Mouse (Mus musculus) liver, postnatal 0 days (tissue): ENCODE measurements around the gene Mettl26. TPM values are rescaled to one million over a fixed set of nuclear protein-coding genes. Genes with fewer than 3 reads are reported as not detected.

Experiments used
- ATAC-seq: fragments of 200-750 bp; cut with Nextera tagmentation; 2 replicates; pipeline ENCODE4 v1.8.0; 2017; ENCODE audit warnings: mild to moderate bottlenecking, moderate library complexity
- DNase-seq: peaks from one replicate; pipeline ENCODE4 v3.0.0-alpha.2; 2016
- H3K27ac ChIP-seq: fragments of 300-500 bp; sonication (generic); 2 replicates; pipeline ENCODE4 v1.5.1; 2014; ENCODE audit warnings: antibody characterized with exemption, moderate library complexity, mild to moderate bottlenecking, low read depth
- H3K27me3 ChIP-seq: fragments of 300-500 bp; sonication (generic); 2 replicates; pipeline ENCODE4 v1.6.1; 2014; ENCODE audit warnings: low read length, control low read depth, mixed read lengths; ENCODE audit not compliant: insufficient read depth
- H3K36me3 ChIP-seq: fragments of 300-500 bp; sonication (generic); replicated peaks from 2 replicates; pipeline ENCODE4 v1.6.1; 2014; ENCODE audit warnings: mild to moderate bottlenecking, control low read depth, low read length, moderate library complexity, mixed read lengths; ENCODE audit not compliant: insufficient read depth
- H3K4me1 ChIP-seq: fragments of 300-500 bp; sonication (generic); 2 replicates; pipeline ENCODE4 v1.6.1; 2014; ENCODE audit warnings: antibody characterized with exemption, mild to moderate bottlenecking, control low read depth; ENCODE audit not compliant: insufficient read depth
- H3K4me2 ChIP-seq: fragments of 300-500 bp; sonication (generic); 2 replicates; pipeline ENCODE4 v1.6.1; 2014; ENCODE audit warnings: low read depth, mild to moderate bottlenecking, low read length, moderate library complexity, mixed read lengths
- H3K4me3 ChIP-seq: fragments of 300-500 bp; sonication (generic); 2 replicates; pipeline ENCODE4 v1.5.1; 2014; ENCODE audit warnings: low read depth, low read length
- H3K9ac ChIP-seq: fragments of 300-500 bp; sonication (generic); replicated peaks from 2 replicates; pipeline ENCODE4 v1.6.1; 2014; ENCODE audit warnings: mild to moderate bottlenecking, moderate library complexity
- H3K9me3 ChIP-seq: fragments of 300-500 bp; sonication (generic); 2 replicates; pipeline ENCODE4 v1.6.1; 2016; ENCODE audit warnings: mild to moderate bottlenecking, control low read depth, low read length, mixed read lengths
- CTCF ChIP-seq: sonication (generic); IDR thresholded peaks from 2 replicates; pipeline ENCODE4 v1.5.1; 2016; ENCODE audit warnings: antibody characterized with exemption, low read depth
- EP300 ChIP-seq: IDR thresholded peaks from 2 replicates; pipeline ENCODE4 v1.6.1; 2016; ENCODE audit warnings: antibody characterized with exemption, low read depth, mild to moderate bottlenecking
- WGBS: fragments of 180-500 bp; shearing (Covaris S2); extraction: QIAGEN DNeasy Blood & Tissue Kit; methylation state at CpG from one replicate; pipeline ENCODE4 v1.1.7; 2014; ENCODE audit not compliant: insufficient replicate concordance; 5-methylcytosine and 5-hydroxymethylcytosine counted together
- polyA plus RNA-seq: library from polyadenylated mRNA; unstranded; fragments of >200 nt; fragmentation: Nextera tagmentation; extraction: Ambion mirVana; gene quantifications from 2 replicates; pipeline ENCODE4 v1.2.1, GENCODE M21; 2015

Gene Mettl26
- polyA plus RNA-seq, 1 experiment from 2014 or later: 72.5 TPM

DNA sequence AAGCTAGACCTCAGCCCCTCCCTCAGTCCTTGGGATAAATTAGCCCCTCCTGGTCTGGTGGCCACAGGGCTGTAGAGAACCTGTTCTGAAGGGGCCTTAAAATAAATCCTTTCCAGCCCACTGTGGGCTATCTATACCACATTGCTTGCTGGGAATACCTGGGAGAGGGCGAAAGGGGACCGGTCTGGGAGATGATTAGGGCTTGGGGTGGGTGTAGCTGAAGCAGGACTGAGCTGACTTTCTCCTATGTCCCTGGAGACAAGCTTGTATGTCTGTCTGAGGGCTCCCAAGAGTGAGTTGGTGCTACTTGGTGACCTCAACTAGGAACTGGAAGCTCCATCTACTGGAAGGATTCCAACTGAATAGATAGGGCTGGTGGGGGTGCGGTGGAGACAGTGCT lies 2.2 kb downstream of the Mettl26 start:
- Histone ChIP-seq H3K4me3 (no peak overlapping the region), H3K27me3 (no peaks in the 10 kb centered on the region), H3K36me3 (peaks cover 10% of the 10 kb centered on the region), H3K9ac (no peak overlapping the region), H3K4me2 (0 out of 2 replicates have a peak overlapping the region, but pooled peaks have one; percentile 85), H3K4me1 (peaks cover 31% of the 10 kb centered on the region), H3K9me3 (no peaks in the 10 kb centered on the region), H3K27ac (peak overlapping the region; percentile 88; the same call in 1 of the 2 replicates)
- ATAC-seq (no peak), DNase-seq (no peak)
- 85% methylated on average over 3 of the region's 3 CpGs for WGBS
- no peak for TF ChIP-seq CTCF
- TF ChIP-seq EP300: no peak

GRCm38 (mm10) chr17:25877741-25878610 lies 3.1 kb downstream of the Mettl26 start:
- no peaks in the 10 kb centered on the region for H3K9me3 ChIP-seq
- no peak overlapping the region for H3K4me3 ChIP-seq
- peaks cover 13% of the 10 kb centered on the region for H3K36me3 ChIP-seq
- TF ChIP-seq EP300: no peak
- no peak for TF ChIP-seq CTCF
- H3K27me3 ChIP-seq: no peaks in the 10 kb centered on the region
- H3K9ac ChIP-seq: no peak overlapping the region
- H3K27ac ChIP-seq: no peak overlapping the region
- H3K4me1 ChIP-seq: peaks cover 31% of the 10 kb centered on the region
- WGBS: 87% methylated on average over 32 of the region's 32 CpGs
- ATAC-seq: no peak
- no peak overlapping the region for H3K4me2 ChIP-seq
- DNase-seq: no peak

- TF ChIP-seq CTCF (no peak), EP300 (no peak)
- H3K9me3 ChIP-seq: no peaks in the 10 kb centered on the region
- H3K4me2 ChIP-seq: no peak overlapping the region
- no peak for ATAC-seq
- no peak overlapping the region for H3K9ac ChIP-seq
- H3K4me3 ChIP-seq: no peak overlapping the region
- H3K27me3 ChIP-seq: no peaks in the 10 kb centered on the region
- 91% methylated on average over 19 of the region's 19 CpGs for WGBS
- peaks cover 31% of the 10 kb centered on the region for H3K4me1 ChIP-seq
- peaks cover 17% of the 10 kb centered on the region for H3K36me3 ChIP-seq
- no peak for DNase-seq
- H3K27ac ChIP-seq: no peak overlapping the region
Measured at GRCm38 (mm10) chr17:25878611-25879180, 3.8 kb downstream of the Mettl26 start.

DNA sequence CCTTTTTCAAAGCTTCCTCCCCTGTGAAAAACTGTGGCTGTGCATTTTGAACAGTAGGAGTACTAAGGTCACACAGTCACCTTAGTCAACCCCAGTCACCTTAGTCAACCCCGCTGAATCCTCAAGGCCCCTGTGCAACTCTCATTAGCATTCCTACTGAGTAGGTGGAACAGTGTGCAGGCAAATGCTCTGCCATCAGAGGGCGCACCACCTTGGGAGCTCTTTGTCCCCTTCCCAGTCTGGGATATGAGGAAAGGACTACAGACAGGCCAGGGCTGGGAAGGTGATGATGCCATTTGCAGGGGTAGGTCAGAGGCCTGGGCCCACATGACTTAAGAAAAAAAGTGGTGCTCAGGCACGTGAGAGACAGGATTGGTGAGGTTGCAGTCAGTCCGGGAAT lies 4.4 kb downstream of the Mettl26 start:
- no peak overlapping the region for H3K4me3 ChIP-seq
- no peaks in the 10 kb centered on the region for H3K9me3 ChIP-seq
- peak; percentile 65 for TF ChIP-seq CTCF
- TF ChIP-seq EP300: no peak
- H3K9ac ChIP-seq: no peak overlapping the region
- H3K4me1 ChIP-seq: peaks cover 27% of the 10 kb centered on the region
- DNase-seq (no peak), ATAC-seq (no peak)
- H3K4me2 ChIP-seq: no peak overlapping the region
- WGBS: 66% methylated on average over 4 of the region's 4 CpGs
- H3K36me3 ChIP-seq: peaks cover 17% of the 10 kb centered on the region
- H3K27me3 ChIP-seq: no peaks in the 10 kb centered on the region
- no peak overlapping the region for H3K27ac ChIP-seq

DNA sequence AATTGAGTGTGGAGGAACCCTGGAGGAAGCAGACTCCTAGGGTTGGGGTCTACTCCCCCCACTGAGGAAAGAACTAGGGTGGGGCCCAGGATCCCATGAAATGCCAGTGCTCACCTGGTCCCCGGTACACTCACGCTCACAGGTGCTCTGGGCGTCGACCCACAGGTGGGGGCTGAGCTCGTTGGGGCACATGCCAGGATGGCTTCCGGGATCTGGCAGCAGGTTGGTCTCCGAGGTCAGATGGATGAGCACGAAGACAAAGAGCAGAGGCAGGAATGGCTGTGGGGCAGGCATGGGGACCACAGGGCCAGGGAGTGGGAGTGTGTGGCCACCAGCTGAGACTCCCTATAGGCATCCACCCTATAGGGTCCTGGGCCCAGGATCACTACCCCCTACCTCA lies 4.9 kb downstream of the Mettl26 start:
- DNase-seq (no peak), ATAC-seq (no peak)
- TF ChIP-seq CTCF (no peak), EP300 (no peak)
- Histone ChIP-seq H3K4me2 (no peak overlapping the region), H3K4me3 (no peak overlapping the region), H3K4me1 (peaks cover 24% of the 10 kb centered on the region), H3K9ac (no peak overlapping the region), H3K27ac (no peak overlapping the region), H3K36me3 (peaks cover 21% of the 10 kb centered on the region), H3K9me3 (no peaks in the 10 kb centered on the region), H3K27me3 (no peaks in the 10 kb centered on the region)
- 80% methylated on average over 8 of the region's 8 CpGs for WGBS

GRCm38 (mm10) chr17:25880196-25880910 lies 5.5 kb downstream of the Mettl26 start, which contains the start of gene Wfikkn1:
Gene Wfikkn1 (minus strand): TSS chr17:25880858.
- H3K27me3 ChIP-seq: no peaks in the 10 kb centered on the region
- no peaks in the 10 kb centered on the region for H3K9me3 ChIP-seq
- 56% methylated on average over 5 of the region's 5 CpGs for WGBS
- H3K4me2 ChIP-seq: no peak within 1 kb of the TSS
- ATAC-seq (peak; percentile 7; the same call in 1 of the 2 replicates), DNase-seq (no peak)
- H3K36me3 ChIP-seq: peaks cover 23% of the 10 kb centered on the region
- TF ChIP-seq CTCF (no peak), EP300 (no peak)
- H3K4me3 ChIP-seq: no peak within 1 kb of the TSS
- H3K27ac ChIP-seq: peak within 1 kb of the TSS; percentile 7; the same call in 1 of the 2 replicates
- H3K9ac ChIP-seq: no peak within 1 kb of the TSS
- peaks cover 24% of the 10 kb centered on the region for H3K4me1 ChIP-seq
